Mouse (Mus musculus) brain, adult 10 weeks (tissue): Measurements from ENCODE around the gene Lep. TPM values are rescaled to one million over a fixed set of nuclear protein-coding genes. Genes with fewer than 3 reads are reported as not detected.

Experiments
- polyA plus RNA-seq: library from polyadenylated mRNA; stranded (reverse); fragments of 350-450 nt; fragmentation: Illumina TruSeq; extraction: RNeasy Lipid Tissue Mini Kit (QIAGEN cat#74804); gene quantifications from one replicate; pipeline ENCODE4 v1.2.3, GENCODE M21; 2015; ENCODE audit warnings: low read depth, low replicate concordance

The Lep gene
- not detected for polyA plus RNA-seq

DNA sequence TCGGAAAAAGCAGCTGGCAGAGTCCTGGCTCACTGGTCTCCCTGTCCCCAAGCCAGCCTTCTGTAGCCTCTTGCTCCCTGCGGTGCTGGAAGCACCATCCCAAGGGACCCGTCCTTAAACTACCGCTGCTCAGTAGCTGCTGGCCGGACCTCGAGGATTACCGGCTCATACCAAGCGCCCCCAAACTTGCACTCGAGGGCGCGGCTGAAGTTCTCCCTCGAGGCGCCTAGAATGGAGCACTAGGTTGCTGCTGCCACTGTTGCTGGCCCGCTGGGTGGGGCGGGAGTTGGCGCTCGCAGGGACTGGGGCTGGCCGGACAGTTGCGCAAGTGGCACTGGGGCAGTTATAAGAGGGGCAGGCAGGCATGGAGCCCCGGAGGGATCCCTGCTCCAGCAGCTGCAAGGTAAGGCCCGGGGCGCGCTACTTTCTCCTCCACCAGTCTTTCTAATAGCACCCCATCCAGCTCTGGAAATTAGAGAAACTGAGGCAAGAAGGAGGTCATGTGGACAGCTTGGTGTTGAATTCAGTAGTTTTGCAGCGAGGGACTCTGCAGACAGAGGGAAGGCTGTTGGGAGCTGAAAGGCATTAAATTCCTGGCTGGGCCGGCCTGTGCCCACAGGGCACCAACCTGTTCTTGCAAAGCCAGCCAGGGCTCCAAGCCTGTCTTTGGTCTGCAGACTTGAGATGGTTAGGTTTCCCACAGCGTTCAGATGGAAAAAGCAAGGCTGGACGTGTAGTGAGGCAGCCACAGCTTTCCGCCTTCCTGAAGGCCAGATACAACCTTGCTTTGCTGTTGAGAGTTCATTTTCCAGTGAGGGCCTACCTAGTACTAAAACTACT is at the start of gene Lep:
Lep (plus strand) TSS at position 375 of the 840 bp plus-strand sequence.

Other genes with a start within 250 kb of the Lep start
- 66.7 TPM for gene Lrrc4, start 228.5 kb upstream of the Lep start, polyA plus RNA-seq
- 41.4 TPM for gene Rbm28, start 104.8 kb downstream of the Lep start, polyA plus RNA-seq
- gene Prrt4, start 119.4 kb downstream of the Lep start, polyA plus RNA-seq = 1.5 TPM
- gene Impdh1, start 156.1 kb downstream of the Lep start, polyA plus RNA-seq = 49.9 TPM
- 14.4 TPM for gene Hilpda, start 212.3 kb downstream of the Lep start, polyA plus RNA-seq
- 1.3 TPM for gene Fam71f2, start 219.4 kb downstream of the Lep start, polyA plus RNA-seq